Mouse (Mus musculus) bone marrow, adult 2 months (tissue): ENCODE measurements around the gene Nudc. TPM values are rescaled to one million over a fixed set of nuclear protein-coding genes. Genes with fewer than 3 reads are reported as not detected.

Source experiments
- H3K27ac ChIP-seq: fragments of 200-500 bp; 2 replicates; pipeline ENCODE4 v1.5.1; 2012; ENCODE audit warnings: low read depth, mild to moderate bottlenecking, control low read depth, inconsistent platforms, low read length; ENCODE audit not compliant: control insufficient read depth, poor library complexity, insufficient read depth
- H3K4me1 ChIP-seq: fragments of 200-500 bp; 2 replicates; pipeline ENCODE4 v1.6.1; 2011; ENCODE audit warnings: low read length; ENCODE audit not compliant: control insufficient read depth, insufficient read depth
- H3K4me3 ChIP-seq: fragments of 200-500 bp; replicated peaks from 2 replicates; pipeline ENCODE3; 2011; ENCODE audit warnings: mild to moderate bottlenecking, low read depth, low read length, control low read depth; ENCODE audit not compliant: control insufficient read depth
- CTCF ChIP-seq: fragments of 200-500 bp; IDR thresholded peaks from 2 replicates; pipeline ENCODE4 v1.5.1; 2011; ENCODE audit warnings: low read length, control low read depth; ENCODE audit not compliant: control insufficient read depth, insufficient read depth
- POLR2A ChIP-seq: fragments of 200-500 bp; IDR thresholded peaks from 2 replicates; pipeline ENCODE4 v1.6.1; 2011; ENCODE audit warnings: low read depth, mild to moderate bottlenecking, control low read depth, low read length, borderline replicate concordance; ENCODE audit not compliant: control insufficient read depth
- WGBS: fragments of 180-500 bp; shearing (Covaris S2); methylation state at CpG from one replicate; pipeline ENCODE4 v1.1.7; 2018; 5-methylcytosine and 5-hydroxymethylcytosine counted together
- polyA plus RNA-seq: library from polyadenylated mRNA; stranded (reverse); fragments of >200 nt; gene quantifications from 2 replicates; pipeline ENCODE4 v1.2.4, GENCODE M21; 2011; ENCODE audit warnings: low replicate concordance; ENCODE audit not compliant: missing spikeins, insufficient read depth, insufficient read length

The Nudc gene
- polyA plus RNA-seq, 1 experiment: 84.5 TPM

DNA sequence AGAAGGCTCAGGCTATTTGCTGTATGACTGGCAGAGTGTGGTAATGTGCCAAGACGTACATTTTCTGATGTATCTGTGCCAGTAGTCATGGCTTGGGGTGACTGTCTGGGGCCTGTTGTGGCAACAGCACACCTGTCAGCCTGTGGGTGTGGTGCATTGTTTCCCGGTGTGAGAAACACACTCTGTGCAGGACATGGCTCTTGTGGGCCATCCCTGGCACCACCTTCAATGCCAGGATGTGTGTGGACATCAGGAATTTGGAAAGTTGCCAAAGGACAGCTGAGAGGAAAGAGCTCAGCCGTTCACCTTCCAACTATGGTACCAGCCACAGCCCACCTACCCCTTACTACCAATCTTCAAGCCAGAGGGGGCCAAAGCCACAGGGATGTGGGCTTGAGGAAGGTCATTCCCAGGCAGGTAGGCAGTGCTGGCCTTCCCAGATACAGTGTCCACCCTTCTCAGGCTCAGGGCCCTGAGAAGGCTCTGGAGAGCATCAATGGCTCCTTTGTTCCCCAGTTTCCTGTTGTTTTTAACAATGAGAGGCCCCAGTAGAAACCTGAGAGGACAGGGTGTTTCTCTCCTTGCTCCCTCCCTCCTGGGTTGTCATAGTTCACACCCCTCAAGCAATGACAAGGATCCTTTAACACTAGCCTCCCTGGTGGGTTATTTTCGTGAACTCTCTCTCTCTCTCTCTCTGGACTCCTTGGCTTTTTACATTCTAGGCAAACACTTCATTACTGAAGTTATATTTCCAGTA, 56.1 kb downstream of the Nudc start:
- no peak overlapping the region for H3K27ac ChIP-seq
- H3K4me1 ChIP-seq: no peaks in the 10 kb centered on the region
- 74% methylated on average over 4 of the region's 4 CpGs for WGBS
- H3K4me3 ChIP-seq: no peak overlapping the region
- no peak for TF ChIP-seq CTCF
- TF ChIP-seq POLR2A: no peak

DNA sequence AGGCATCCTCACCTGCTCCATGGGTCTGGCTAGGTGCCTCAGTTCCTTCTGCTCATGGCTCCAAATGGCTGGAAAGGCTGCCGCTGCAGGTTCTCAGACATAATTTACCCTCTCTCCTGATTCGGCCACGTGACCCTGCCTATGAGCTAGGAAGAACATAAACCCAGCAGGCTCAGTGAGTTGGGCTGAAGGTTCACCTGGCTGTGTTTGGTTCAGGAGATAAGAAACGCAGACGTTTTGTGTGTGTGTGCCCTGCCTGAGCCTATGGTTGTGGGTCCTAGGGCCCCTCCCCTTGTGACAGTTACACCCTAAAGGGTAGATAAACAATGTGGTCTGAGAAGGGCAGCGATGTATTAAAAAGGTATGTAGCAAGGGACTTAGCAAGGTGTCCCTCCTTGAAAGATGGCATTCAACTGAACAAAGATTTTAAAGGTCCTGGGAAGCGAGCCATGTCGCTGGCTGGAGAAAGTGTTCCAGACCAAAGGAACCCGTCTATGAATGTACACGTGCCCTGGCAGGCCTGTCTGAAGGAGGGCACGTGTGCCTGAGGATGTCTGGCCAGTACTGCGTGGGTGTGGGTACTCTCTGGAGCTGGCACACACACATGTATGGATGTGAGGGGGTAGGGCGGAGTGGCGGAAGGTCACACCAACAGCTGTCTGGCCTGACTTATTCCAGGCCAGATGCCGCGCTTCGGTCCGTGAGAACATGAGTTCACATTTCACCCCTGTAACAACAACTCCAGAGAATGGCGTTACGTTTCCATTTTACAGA, 57.0 kb downstream of the Nudc start:
- Histone ChIP-seq H3K4me3 (no peak overlapping the region), H3K4me1 (no peaks in the 10 kb centered on the region), H3K27ac (no peak overlapping the region)
- TF ChIP-seq CTCF (no peak), POLR2A (no peak)
- WGBS: 78% methylated on average over 20 of the region's 20 CpGs

- Histone ChIP-seq H3K27ac (no peak overlapping the region), H3K4me1 (no peaks in the 10 kb centered on the region), H3K4me3 (no peak overlapping the region)
- no peak for TF ChIP-seq CTCF
- TF ChIP-seq POLR2A: no peak
- 90% methylated on average over 26 of the region's 26 CpGs for WGBS
Measured at GRCm38 (mm10) chr4:133486673-133487357, 59.0 kb downstream of the Nudc start.

- Histone ChIP-seq H3K4me3 (no peak overlapping the region), H3K27ac (no peak overlapping the region), H3K4me1 (no peaks in the 10 kb centered on the region)
- no peak for TF ChIP-seq CTCF
- TF ChIP-seq POLR2A: no peak
- 86% methylated on average over 28 of the region's 28 CpGs for WGBS
Measured at GRCm38 (mm10) chr4:133485691-133486425, 59.9 kb downstream of the Nudc start.

DNA sequence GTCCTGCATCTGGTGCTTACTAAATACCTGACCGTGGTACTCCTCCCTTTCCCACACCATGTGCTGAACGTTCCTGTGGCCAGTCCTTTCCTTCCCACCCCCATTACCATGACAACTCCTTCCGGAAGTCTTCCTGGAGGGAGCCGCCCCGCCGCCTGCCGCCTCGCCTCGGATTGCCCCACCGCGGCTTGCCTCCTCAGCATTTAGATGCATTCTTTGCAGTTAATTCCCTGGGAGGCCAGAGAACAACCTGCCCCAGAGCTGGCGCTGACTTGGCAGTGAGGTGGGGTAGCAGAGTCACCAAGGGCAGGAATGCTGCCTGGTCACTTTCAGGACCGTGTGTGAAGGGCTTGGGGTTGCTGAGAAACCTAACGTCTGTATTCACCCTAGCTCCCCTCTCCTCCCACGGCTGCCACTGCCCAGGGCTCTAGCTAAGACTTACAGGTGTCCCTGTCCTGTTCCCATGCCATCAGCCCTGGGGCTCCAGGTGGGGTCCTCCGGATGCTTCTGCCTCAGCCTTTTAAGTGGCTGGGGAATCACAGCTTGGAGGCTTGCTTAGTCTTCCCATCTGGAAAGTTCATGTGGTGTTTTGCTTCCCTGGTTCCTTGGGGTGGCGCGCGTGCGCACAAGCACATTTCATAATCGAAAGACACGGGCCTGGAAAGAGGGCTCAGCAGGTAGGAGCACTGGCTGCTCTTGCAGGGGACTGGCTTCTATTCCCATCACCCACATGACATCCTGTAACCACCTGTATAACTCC, 61.4 kb downstream of the Nudc start:
- WGBS: 18% methylated on average over 22 of the region's 22 CpGs
- TF ChIP-seq CTCF (no peak), POLR2A (no peak)

More for the DNA sequence above, 61.4 kb downstream of the Nudc start:
- Histone ChIP-seq H3K4me3 (no peak overlapping the region), H3K27ac (no peak overlapping the region), H3K4me1 (no peaks in the 10 kb centered on the region; the same call in 1 of the 2 replicates)

Other genes with a start within 250 kb of the Nudc start
- 9.5 and 14.6 TPM in 2 replicates for gene Wdtc1, start 192.5 kb downstream of the Nudc start, polyA plus RNA-seq
- gene Slc9a1, start 176.3 kb downstream of the Nudc start, polyA plus RNA-seq: 16.6 and 31.3 TPM in 2 replicates
- not detected in 2 replicates for gene Tent5b, start 65.9 kb downstream of the Nudc start, polyA plus RNA-seq
- 3.9 TPM in 1 of 2 replicates, not detected in the other for gene Trnp1, start 47.4 kb downstream of the Nudc start, polyA plus RNA-seq
- 1.2 TPM in 1 of 2 replicates, not detected in the other for gene Kdf1, start 27.0 kb downstream of the Nudc start, polyA plus RNA-seq
- not detected in 2 replicates for gene Nr0b2, start 7.4 kb upstream of the Nudc start, polyA plus RNA-seq
- gene Gpatch3, start 28.7 kb upstream of the Nudc start, polyA plus RNA-seq: 3.8 and 12.2 TPM in 2 replicates
- gene Gpn2, start 38.4 kb upstream of the Nudc start, polyA plus RNA-seq: 10.5 and 15.9 TPM in 2 replicates
- gene Sfn, start 56.2 kb upstream of the Nudc start, polyA plus RNA-seq: 10.3 and 19.0 TPM in 2 replicates
- gene Zdhhc18, start 104.2 kb upstream of the Nudc start, polyA plus RNA-seq: 23.6 and 39.6 TPM in 2 replicates
- 2.8 and 10.4 TPM in 2 replicates for gene Pigv, start 126.7 kb upstream of the Nudc start, polyA plus RNA-seq
- gene Arid1a, start 210.8 kb upstream of the Nudc start, polyA plus RNA-seq: 38.2 and 76.0 TPM in 2 replicates